Mouse (Mus musculus) forebrain, embryonic 13.5 days (tissue): ENCODE measurements at regions not wholly inside any gene's neighbourhood (a gene's known extent, or its start where the extent isn't known, plus 50 kb on each side); places are given as distances from the start of the nearest gene placed in this dataset.

ENCODE experiments used
- ATAC-seq: fragments of 200-750 bp; cut with Nextera tagmentation; 2 replicates; pipeline ENCODE4 v1.8.0; 2017
- H3K27ac ChIP-seq: fragments of 300-500 bp; sonication (generic); 2 replicates; pipeline ENCODE4 v1.5.1; 2015; ENCODE audit warnings: inconsistent platforms, mild to moderate bottlenecking, moderate library complexity
- H3K27me3 ChIP-seq: fragments of 300-500 bp; sonication (generic); 2 replicates; pipeline ENCODE4 v1.6.1; 2015; ENCODE audit warnings: mild to moderate bottlenecking, inconsistent platforms
- H3K36me3 ChIP-seq: fragments of 300-500 bp; sonication (generic); 2 replicates; pipeline ENCODE4 v1.6.1; 2015; ENCODE audit warnings: mild to moderate bottlenecking, inconsistent platforms; ENCODE audit not compliant: poor library complexity, severe bottlenecking
- H3K4me1 ChIP-seq: fragments of 300-500 bp; sonication (generic); 2 replicates; pipeline ENCODE4 v1.6.1; 2015; ENCODE audit warnings: inconsistent platforms
- H3K4me2 ChIP-seq: fragments of 300-500 bp; sonication (generic); 2 replicates; pipeline ENCODE4 v1.6.1; 2015; ENCODE audit warnings: inconsistent platforms, mild to moderate bottlenecking, moderate library complexity
- H3K4me3 ChIP-seq: fragments of 300-500 bp; sonication (generic); 2 replicates; pipeline ENCODE4 v1.5.1; 2015; ENCODE audit warnings: mild to moderate bottlenecking, inconsistent platforms
- H3K9ac ChIP-seq: fragments of 300-500 bp; sonication (generic); 2 replicates; pipeline ENCODE4 v1.6.1; 2015; ENCODE audit warnings: mild to moderate bottlenecking, inconsistent platforms
- H3K9me3 ChIP-seq: fragments of 300-500 bp; sonication (generic); replicated peaks from 2 replicates; pipeline ENCODE4 v1.6.1; 2016; ENCODE audit warnings: inconsistent platforms
- WGBS: fragments of 180-500 bp; shearing (Covaris S2); methylation state at CpG from one replicate; pipeline ENCODE4 v1.1.7; 2015; 5-methylcytosine and 5-hydroxymethylcytosine counted together

GRCm38 (mm10) chr9:14111713-14112112 is 163.2 kb upstream of the Sesn3 start:
- Histone ChIP-seq H3K9ac (no peak overlapping the region), H3K4me1 (no peaks in the 10 kb centered on the region), H3K27ac (no peak overlapping the region), H3K4me2 (no peak overlapping the region), H3K27me3 (no peaks in the 10 kb centered on the region), H3K9me3 (no peaks in the 10 kb centered on the region), H3K4me3 (no peak overlapping the region), H3K36me3 (no peaks in the 10 kb centered on the region)
- WGBS = 32% methylated on average over 2 of the region's 2 CpGs
- ATAC-seq = peak; percentile 48; the same call in 1 of the 2 replicates

DNA sequence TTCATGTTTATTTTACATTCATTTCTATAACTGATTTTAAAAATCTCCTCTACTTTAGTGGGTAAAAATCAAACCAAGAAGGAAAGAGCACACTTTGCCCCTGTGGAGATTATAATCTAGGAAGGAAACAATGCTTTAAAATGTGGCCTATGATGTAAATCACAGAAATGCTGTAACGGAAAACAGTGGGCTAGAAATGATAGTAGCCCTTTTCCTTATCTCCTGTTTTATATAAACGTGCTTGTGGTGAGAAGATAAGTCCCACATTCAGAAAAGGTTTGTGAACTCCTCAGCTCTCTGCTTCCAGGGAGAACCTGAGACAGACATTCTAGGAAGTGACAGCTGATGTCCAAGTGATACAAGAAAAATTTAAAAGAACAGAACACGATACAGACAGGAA is 159.3 kb upstream of the Sesn3 start:
- Histone ChIP-seq H3K4me2 (no peak overlapping the region), H3K9ac (no peak overlapping the region), H3K9me3 (no peaks in the 10 kb centered on the region), H3K36me3 (no peaks in the 10 kb centered on the region), H3K27ac (no peak overlapping the region), H3K27me3 (no peaks in the 10 kb centered on the region), H3K4me3 (no peak overlapping the region), H3K4me1 (no peaks in the 10 kb centered on the region)
- WGBS = 90% methylated on average over 3 of the region's 3 CpGs
- ATAC-seq = no peak

GRCm38 (mm10) chr9:14116097-14116840 is 158.6 kb upstream of the Sesn3 start:
- ATAC-seq = no peak
- no peak overlapping the region for H3K9ac ChIP-seq
- WGBS = 81% methylated on average over 8 of the region's 8 CpGs
- H3K9me3 ChIP-seq = no peaks in the 10 kb centered on the region
- no peak overlapping the region for H3K4me3 ChIP-seq
- H3K4me2 ChIP-seq = no peak overlapping the region
- no peak overlapping the region for H3K27ac ChIP-seq
- H3K36me3 ChIP-seq = no peaks in the 10 kb centered on the region
- H3K4me1 ChIP-seq = no peaks in the 10 kb centered on the region
- H3K27me3 ChIP-seq = no peaks in the 10 kb centered on the region

GRCm38 (mm10) chr9:14133372-14133771 is 141.5 kb upstream of the Sesn3 start:
- WGBS = 92% methylated on average over 5 of the region's 5 CpGs
- 0 out of 2 replicates have a peak, but pooled peaks cover 4% of the 10 kb centered on the region for H3K9me3 ChIP-seq
- H3K9ac ChIP-seq = no peak overlapping the region
- H3K4me2 ChIP-seq = no peak overlapping the region
- no peak overlapping the region for H3K27ac ChIP-seq
- H3K27me3 ChIP-seq = no peaks in the 10 kb centered on the region
- no peaks in the 10 kb centered on the region for H3K36me3 ChIP-seq
- H3K4me3 ChIP-seq = no peak overlapping the region
- no peaks in the 10 kb centered on the region for H3K4me1 ChIP-seq
- no peak for ATAC-seq

DNA sequence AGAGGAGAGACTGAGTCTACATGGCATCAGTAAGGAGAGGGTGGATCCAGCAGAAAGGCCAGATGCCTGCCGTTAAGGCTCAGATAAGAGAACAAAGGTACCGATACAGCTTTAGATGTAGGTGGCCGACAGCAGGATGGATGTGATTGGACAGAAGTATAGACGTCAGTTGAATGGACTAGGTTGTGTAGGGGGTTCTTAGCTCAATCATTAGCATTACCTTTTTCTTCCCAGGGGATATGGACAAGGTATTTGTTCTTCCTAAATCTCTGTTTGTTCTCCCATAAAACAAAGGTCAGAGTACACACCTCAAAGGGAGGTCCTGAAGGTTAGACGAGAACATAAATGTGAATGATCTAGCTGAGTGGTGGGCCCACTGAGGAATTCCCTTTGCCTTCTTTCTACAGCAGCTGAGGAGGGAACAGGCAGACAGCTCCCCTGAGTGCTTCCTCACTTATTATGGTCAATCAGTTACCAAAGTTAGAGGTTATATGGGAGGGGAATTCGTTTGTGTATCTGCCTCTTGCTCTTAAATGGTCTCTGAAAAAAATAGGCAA is 139.9 kb upstream of the Sesn3 start:
- no peaks in the 10 kb centered on the region for H3K36me3 ChIP-seq
- H3K4me1 ChIP-seq = no peaks in the 10 kb centered on the region
- WGBS = 68% methylated on average over 6 of the region's 6 CpGs
- H3K9ac ChIP-seq = no peak overlapping the region
- no peak overlapping the region for H3K4me3 ChIP-seq
- 0 out of 2 replicates have a peak, but pooled peaks cover 4% of the 10 kb centered on the region for H3K9me3 ChIP-seq
- H3K27me3 ChIP-seq = no peaks in the 10 kb centered on the region
- H3K4me2 ChIP-seq = no peak overlapping the region
- ATAC-seq = no peak
- H3K27ac ChIP-seq = no peak overlapping the region

GRCm38 (mm10) chr9:14141321-14141720 is 133.5 kb upstream of the Sesn3 start:
- Histone ChIP-seq H3K4me3 (no peak overlapping the region), H3K9me3 (no peaks in the 10 kb centered on the region), H3K36me3 (no peaks in the 10 kb centered on the region), H3K27me3 (no peaks in the 10 kb centered on the region), H3K4me2 (no peak overlapping the region), H3K4me1 (no peaks in the 10 kb centered on the region), H3K9ac (no peak overlapping the region), H3K27ac (no peak overlapping the region)
- no peak for ATAC-seq
- WGBS = 94% methylated on average over 4 of the region's 4 CpGs

DNA sequence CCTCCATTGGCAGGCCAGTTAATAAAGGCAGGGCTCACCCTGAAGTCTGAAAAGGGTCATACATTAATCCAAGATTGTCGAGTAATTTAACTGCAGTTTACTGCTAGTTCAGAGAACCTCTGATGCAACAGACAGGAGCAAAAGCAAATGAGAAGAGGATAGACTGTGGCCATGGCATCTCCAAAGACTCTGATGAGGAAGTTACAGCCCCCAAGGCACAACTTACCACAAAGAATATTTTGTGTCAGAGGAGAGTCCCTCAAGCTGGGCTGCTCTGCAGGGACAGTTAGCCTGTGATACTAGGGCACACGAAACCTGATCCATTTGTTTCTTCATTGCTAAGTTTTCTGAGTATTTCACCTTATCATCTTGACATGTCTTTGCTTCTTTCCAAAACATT is 130.9 kb upstream of the Sesn3 start:
- Histone ChIP-seq H3K9me3 (no peaks in the 10 kb centered on the region), H3K9ac (no peak overlapping the region), H3K36me3 (no peaks in the 10 kb centered on the region), H3K27ac (no peak overlapping the region), H3K4me2 (no peak overlapping the region), H3K27me3 (no peaks in the 10 kb centered on the region), H3K4me1 (no peaks in the 10 kb centered on the region), H3K4me3 (no peak overlapping the region)
- 54% methylated on average over 2 of the region's 2 CpGs for WGBS
- ATAC-seq = no peak

DNA sequence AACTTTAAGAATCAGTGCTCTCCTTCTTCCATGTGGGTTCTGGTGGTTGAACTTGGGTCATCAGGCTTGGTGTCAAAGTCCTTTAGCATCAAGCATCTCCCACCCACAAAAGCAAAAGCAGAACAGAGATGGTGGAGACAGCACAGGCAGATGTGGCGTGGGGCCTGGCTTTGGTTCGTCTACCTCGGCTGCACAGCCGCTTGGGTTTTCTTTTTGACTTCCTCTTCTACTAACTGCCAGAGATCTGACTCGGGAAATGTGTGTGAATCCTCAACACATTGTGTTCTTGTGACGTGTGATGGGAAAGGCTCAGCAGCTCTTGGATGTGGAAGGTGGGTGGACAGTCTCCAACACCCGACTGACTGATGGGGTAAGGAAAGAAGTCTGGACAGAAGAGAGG is 127.8 kb upstream of the Sesn3 start:
- no peak for ATAC-seq
- Histone ChIP-seq H3K27ac (no peak overlapping the region), H3K9ac (no peak overlapping the region), H3K4me3 (no peak overlapping the region), H3K4me1 (no peaks in the 10 kb centered on the region), H3K36me3 (no peaks in the 10 kb centered on the region), H3K9me3 (no peaks in the 10 kb centered on the region), H3K27me3 (no peaks in the 10 kb centered on the region), H3K4me2 (no peak overlapping the region)
- 95% methylated on average over 7 of the region's 7 CpGs for WGBS

- H3K9ac ChIP-seq = no peak overlapping the region
- H3K4me1 ChIP-seq = no peaks in the 10 kb centered on the region
- H3K4me2 ChIP-seq = no peak overlapping the region
- ATAC-seq = no peak
- no peaks in the 10 kb centered on the region for H3K9me3 ChIP-seq
- H3K27ac ChIP-seq = no peak overlapping the region
- no peak overlapping the region for H3K4me3 ChIP-seq
- H3K27me3 ChIP-seq = no peaks in the 10 kb centered on the region
- no peaks in the 10 kb centered on the region for H3K36me3 ChIP-seq
- 90% methylated on average over 4 of the region's 4 CpGs for WGBS
These were observed 127.1 kb upstream of the Sesn3 start for GRCm38 (mm10) chr9:14147731-14148130.

DNA sequence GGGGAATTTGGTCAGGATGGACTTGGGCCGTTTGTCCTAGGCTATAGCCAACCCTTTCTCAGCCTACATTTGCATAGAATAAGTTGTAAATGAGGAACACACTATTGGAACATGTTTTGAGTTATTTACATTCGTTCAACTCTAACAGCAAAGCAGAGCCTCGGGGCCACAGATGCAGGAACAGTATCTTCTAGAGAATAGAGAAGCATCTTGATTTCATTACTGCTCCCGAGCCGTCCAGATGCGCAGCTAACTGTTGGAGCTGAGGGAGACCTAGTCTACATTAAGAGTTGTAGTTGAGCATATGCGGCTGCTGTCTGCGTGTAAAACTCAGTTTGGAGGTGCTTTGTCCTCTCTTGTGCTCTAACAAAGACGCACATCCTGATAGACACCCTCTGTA is 124.6 kb upstream of the Sesn3 start:
- Histone ChIP-seq H3K4me1 (no peaks in the 10 kb centered on the region), H3K27me3 (no peaks in the 10 kb centered on the region), H3K9me3 (no peaks in the 10 kb centered on the region), H3K27ac (no peak overlapping the region), H3K36me3 (no peaks in the 10 kb centered on the region), H3K4me3 (no peak overlapping the region), H3K9ac (no peak overlapping the region), H3K4me2 (no peak overlapping the region)
- WGBS = 88% methylated on average over 9 of the region's 9 CpGs
- no peak for ATAC-seq

DNA sequence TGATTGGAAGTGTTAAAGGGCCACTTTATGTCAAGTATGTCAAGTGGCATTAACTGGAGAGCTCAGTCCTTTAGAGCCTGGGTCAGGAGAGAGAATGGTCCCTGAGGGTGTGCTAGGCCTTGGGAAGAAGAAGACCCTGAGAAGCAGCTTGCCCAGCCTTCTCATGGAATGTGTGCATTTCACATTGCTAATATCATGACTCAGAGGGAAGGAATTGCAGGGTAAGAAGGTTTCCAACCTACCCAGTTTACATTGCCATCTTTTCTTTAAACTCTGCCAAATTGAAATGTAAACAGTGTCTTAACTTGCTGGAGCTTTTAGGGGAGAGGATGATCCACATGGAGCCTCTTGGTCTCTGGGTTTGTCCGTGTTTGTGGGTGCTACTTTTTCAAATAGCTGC is 117.9 kb upstream of the Sesn3 start:
- H3K9ac ChIP-seq = no peak overlapping the region
- no peaks in the 10 kb centered on the region for H3K36me3 ChIP-seq
- no peaks in the 10 kb centered on the region for H3K9me3 ChIP-seq
- no peak for ATAC-seq
- H3K4me1 ChIP-seq = no peaks in the 10 kb centered on the region
- no peak overlapping the region for H3K4me3 ChIP-seq
- no peaks in the 10 kb centered on the region for H3K27me3 ChIP-seq
- H3K4me2 ChIP-seq = no peak overlapping the region
- 78% methylated on average over 1 of the region's 1 CpGs for WGBS
- no peak overlapping the region for H3K27ac ChIP-seq

DNA sequence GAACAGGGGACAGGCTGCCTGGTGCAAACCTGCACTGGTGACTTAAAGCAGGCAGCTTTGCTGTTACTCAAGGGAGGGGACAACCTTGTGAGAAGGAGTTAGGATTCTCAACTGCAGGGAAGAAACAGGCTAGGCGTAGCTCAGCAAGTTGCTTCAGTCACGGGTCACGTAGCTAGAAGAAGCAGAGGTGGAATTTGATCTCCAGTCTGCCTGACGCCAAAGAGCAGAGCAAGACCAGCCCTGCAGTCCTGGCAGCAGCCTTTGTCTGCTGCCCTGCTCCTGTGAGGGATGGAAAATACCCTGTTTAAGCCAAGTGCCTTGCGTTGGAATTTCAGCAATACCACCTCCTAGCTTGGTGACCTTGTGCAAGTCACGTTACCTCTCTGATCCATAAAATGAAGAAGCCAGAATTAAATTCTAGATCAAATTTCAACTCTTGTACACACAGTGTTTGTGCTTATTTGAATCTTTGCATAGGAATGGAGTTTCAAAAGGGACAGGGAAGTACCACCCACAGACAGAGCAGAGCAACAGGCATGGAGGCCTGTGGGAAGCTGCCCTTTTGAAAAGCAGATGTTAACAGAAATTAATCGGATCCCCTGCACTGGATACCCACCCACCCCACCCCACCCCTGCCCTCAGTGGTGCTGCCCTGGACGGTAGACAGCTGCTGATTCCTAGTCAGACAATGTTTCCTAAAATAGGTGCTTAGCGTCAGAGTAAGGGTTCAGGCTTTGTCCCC is 116.6 kb upstream of the Sesn3 start:
- Histone ChIP-seq H3K9ac (no peak overlapping the region), H3K36me3 (no peaks in the 10 kb centered on the region), H3K9me3 (peaks cover 6% of the 10 kb centered on the region), H3K27ac (no peak overlapping the region), H3K4me1 (no peaks in the 10 kb centered on the region), H3K27me3 (no peaks in the 10 kb centered on the region), H3K4me2 (no peak overlapping the region), H3K4me3 (no peak overlapping the region)
- 33% methylated on average over 9 of the region's 9 CpGs for WGBS
- ATAC-seq = no peak
